Mouse (Mus musculus): ENCODE measurements around the gene Tsc2. TPM values are rescaled to one million over a fixed set of nuclear protein-coding genes. Genes with fewer than 3 reads are reported as not detected.
A peak's percentile ranks its signal among the peaks of the same experiment; 100 is the strongest.
"Not testable (repeated sequence)": the region's sequence is repeated elsewhere in the genome, so short reads cannot be mapped to it uniquely, and the experiment has no call there.

The Tsc2 gene
- polyA plus RNA-seq (2015; fragmentation: Nextera tagmentation; extraction: Ambion mirVana), result 73.1 and 74.1 TPM in 2 replicates

DNA sequence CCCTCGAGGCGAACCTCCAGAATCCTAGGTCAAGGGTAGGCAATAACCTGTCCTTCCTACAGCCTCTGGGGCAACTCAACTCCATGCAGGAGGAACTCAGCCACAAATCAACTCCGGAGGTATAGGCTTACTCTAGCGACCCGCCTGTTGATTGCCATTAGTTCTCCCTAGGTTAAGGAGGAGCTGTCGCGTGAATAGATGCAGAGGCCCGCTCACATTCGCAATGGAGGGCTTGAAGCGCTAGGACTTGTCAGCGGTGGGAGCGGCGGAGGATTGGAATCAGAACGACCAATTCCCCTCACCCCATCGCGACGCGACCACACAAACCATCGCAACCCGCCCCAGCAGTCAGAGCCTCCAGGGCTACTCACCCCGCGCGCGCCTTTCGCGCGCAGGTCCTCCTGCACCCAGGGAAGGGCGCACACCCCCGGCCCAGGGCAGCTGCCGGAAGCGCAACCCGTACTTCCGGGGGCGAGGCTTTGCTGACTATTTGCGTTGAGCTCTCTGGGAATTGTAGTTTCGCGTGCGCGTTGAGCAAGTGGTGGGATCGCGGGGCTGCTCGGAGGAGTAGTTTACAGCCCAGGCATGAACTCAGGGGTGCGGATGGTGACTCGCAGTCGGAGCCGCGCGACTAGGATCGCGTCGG, at the start of gene Tsc2, which contains the start of gene Nthl1:
Gene Tsc2 (minus strand): TSS at position 464 of the 646 bp plus-strand sequence.
Gene Nthl1 (plus strand): TSS at position 514 of the 646 bp plus-strand sequence.
- ATAC-seq, result peak; percentile 92
- H3K27me3 ChIP-seq, result no peaks in the 10 kb centered on the region
- peaks cover 17% of the 10 kb centered on the region for H3K4me1 ChIP-seq (replicated peaks)
- H3K9me3 ChIP-seq, result no peaks in the 10 kb centered on the region
- H3K27ac ChIP-seq, result peak within 1 kb of the TSS; percentile 71
- H3K4me3 ChIP-seq (replicated peaks), result peak within 1 kb of the TSS; percentile 71
- peak within 1 kb of the TSS; percentile 77 for H3K9ac ChIP-seq (replicated peaks)
- WGBS, result 2% methylated on average over 51 of the region's 51 CpGs
- peak within 1 kb of the TSS; percentile 88 for H3K4me2 ChIP-seq (replicated peaks)
- peaks cover 38% of the 10 kb centered on the region for H3K36me3 ChIP-seq

DNA sequence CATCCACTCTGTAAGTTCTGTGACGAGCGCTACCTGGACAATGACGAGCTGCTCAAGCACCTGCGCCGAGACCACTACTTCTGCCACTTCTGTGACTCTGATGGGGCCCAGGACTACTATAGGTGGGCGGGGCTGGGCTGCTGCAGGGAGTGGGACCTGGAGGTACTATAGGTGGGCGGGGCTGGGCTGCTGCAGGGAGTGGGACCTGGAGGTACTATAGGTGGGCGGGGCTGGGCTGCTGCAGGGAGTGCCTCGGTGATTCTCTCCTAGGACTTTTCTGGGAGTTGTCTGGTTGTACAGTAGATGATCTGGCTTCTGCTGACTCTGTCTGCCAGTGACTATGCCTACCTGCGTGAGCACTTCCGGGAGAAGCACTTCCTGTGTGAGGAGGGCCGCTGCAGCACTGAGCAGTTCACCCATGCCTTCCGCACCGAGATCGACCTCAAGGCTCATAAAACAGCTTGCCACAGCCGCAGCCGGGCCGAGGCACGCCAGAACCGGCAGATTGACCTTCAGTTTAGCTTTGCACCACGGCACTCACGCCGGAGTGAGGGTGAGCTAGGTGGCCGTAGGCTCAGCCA, 45.2 kb upstream of the Tsc2 start:
- no peaks in the 10 kb centered on the region; the same call in 1 of the 2 replicates for H3K4me1 ChIP-seq (replicated peaks)
- H3K9ac ChIP-seq (replicated peaks), result no peak overlapping the region
- peaks cover 60% of the 10 kb centered on the region for H3K36me3 ChIP-seq
- H3K27me3 ChIP-seq, result no peaks in the 10 kb centered on the region
- H3K27ac ChIP-seq, result no peak overlapping the region
- no peak overlapping the region for H3K4me3 ChIP-seq (replicated peaks)
- WGBS, result 95% methylated on average over 24 of the region's 24 CpGs
- no peak for ATAC-seq
- H3K4me2 ChIP-seq (replicated peaks), result no peak overlapping the region
- H3K9me3 ChIP-seq, result no peaks in the 10 kb centered on the region

DNA sequence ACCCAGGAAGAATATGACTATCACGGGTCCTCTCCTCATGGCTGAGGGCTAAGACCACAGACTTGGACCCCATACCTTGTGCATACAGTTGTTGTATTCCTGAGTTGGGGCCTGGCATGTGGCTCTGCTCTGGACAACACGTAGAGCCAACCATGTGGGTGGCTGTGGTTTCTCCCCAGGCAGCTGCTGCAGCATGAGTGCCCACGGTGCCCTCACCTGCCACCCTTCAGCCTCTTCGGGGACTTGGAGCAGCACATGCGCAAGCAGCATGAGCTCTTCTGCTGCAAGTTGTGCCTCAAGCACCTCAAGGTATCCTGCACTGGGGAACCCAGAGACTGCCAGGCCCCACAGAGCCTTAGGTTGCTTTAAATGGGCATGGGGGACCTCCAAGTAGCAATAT, 44.4 kb upstream of the Tsc2 start:
- H3K4me1 ChIP-seq (replicated peaks), result peaks cover 6% of the 10 kb centered on the region
- H3K36me3 ChIP-seq, result peaks cover 53% of the 10 kb centered on the region

GRCm38 (mm10) chr17:24676187-24676586, 43.8 kb upstream of the Tsc2 start:
- Histone ChIP-seq H3K9ac (replicated peaks) (no peak overlapping the region), H3K36me3 (peaks cover 48% of the 10 kb centered on the region), H3K4me1 (replicated peaks) (peaks cover 12% of the 10 kb centered on the region), H3K27me3 (no peaks in the 10 kb centered on the region), H3K9me3 (no peaks in the 10 kb centered on the region), H3K4me2 (replicated peaks) (no peak overlapping the region), H3K27ac (no peak overlapping the region), H3K4me3 (replicated peaks) (no peak overlapping the region)
- WGBS, result 55% methylated on average over 2 of the region's 2 CpGs
- no peak for ATAC-seq

More for the DNA sequence above, 44.4 kb upstream of the Tsc2 start:
- H3K4me2 ChIP-seq (replicated peaks), result no peak overlapping the region
- no peak overlapping the region for H3K4me3 ChIP-seq (replicated peaks)
- H3K9me3 ChIP-seq, result no peaks in the 10 kb centered on the region
- H3K9ac ChIP-seq (replicated peaks), result no peak overlapping the region
- H3K27me3 ChIP-seq, result no peaks in the 10 kb centered on the region
- ATAC-seq, result no peak
- WGBS, result 96% methylated on average over 5 of the region's 5 CpGs
- H3K27ac ChIP-seq, result no peak overlapping the region

GRCm38 (mm10) chr17:24674277-24674676, 41.8 kb upstream of the Tsc2 start:
- H3K9me3 ChIP-seq, result no peaks in the 10 kb centered on the region
- peaks cover 24% of the 10 kb centered on the region for H3K4me1 ChIP-seq (replicated peaks)
- H3K4me3 ChIP-seq (replicated peaks), result no peak overlapping the region
- no peak for ATAC-seq
- no peak overlapping the region for H3K9ac ChIP-seq (replicated peaks)
- H3K36me3 ChIP-seq, result peaks cover 29% of the 10 kb centered on the region
- H3K27ac ChIP-seq, result no peak overlapping the region
- H3K27me3 ChIP-seq, result no peaks in the 10 kb centered on the region
- WGBS, result 90% methylated on average over 7 of the region's 7 CpGs
- H3K4me2 ChIP-seq (replicated peaks), result no peak overlapping the region

- no peak overlapping the region for H3K4me3 ChIP-seq (replicated peaks)
- H3K4me1 ChIP-seq (replicated peaks), result peaks cover 32% of the 10 kb centered on the region
- H3K9me3 ChIP-seq, result no peaks in the 10 kb centered on the region
- H3K4me2 ChIP-seq (replicated peaks), result no peak overlapping the region
- no peak for ATAC-seq
- WGBS, result 46% methylated on average over 5 of the region's 5 CpGs
- 0 out of 2 replicates have a peak overlapping the region, but pooled peaks have one; percentile 98 for H3K9ac ChIP-seq (replicated peaks)
- no peak overlapping the region for H3K27ac ChIP-seq
- peaks cover 8% of the 10 kb centered on the region for H3K36me3 ChIP-seq
- no peaks in the 10 kb centered on the region for H3K27me3 ChIP-seq
These were observed 39.7 kb upstream of the Tsc2 start for GRCm38 (mm10) chr17:24672141-24672540.

DNA sequence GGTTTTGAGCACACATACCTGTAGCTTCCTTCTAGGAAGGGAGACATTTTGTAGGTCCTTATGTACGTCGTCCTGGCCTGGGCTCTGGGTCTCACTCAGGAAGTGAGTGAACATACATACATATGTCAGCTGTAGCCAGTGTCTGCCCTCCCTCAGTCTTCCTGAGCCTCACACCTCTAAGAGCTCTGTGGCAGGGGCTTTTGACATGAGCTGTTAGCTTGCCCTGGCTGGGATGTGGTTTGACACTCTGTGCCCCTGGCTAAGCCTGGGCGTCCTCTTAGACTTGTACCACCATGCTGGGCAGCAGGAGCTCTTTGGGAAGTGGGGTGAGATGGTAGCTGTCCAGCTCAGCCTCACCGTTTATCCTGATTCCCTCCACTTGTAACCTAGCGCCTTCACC, 38.9 kb upstream of the Tsc2 start:
- Histone ChIP-seq H3K27ac (no peak overlapping the region), H3K9me3 (no peaks in the 10 kb centered on the region), H3K27me3 (no peaks in the 10 kb centered on the region), H3K9ac (replicated peaks) (peak overlapping the region; percentile 98), H3K36me3 (no peaks in the 10 kb centered on the region), H3K4me1 (replicated peaks) (peaks cover 32% of the 10 kb centered on the region), H3K4me3 (replicated peaks) (no peak overlapping the region), H3K4me2 (replicated peaks) (peak overlapping the region; percentile 82)
- WGBS, result 79% methylated on average over 5 of the region's 5 CpGs
- no peak for ATAC-seq

GRCm38 (mm10) chr17:24670246-24670844, 37.9 kb upstream of the Tsc2 start:
- H3K9me3 ChIP-seq, result no peaks in the 10 kb centered on the region
- peak overlapping the region; percentile 98 for H3K9ac ChIP-seq (replicated peaks)
- no peak for ATAC-seq
- no peaks in the 10 kb centered on the region for H3K27me3 ChIP-seq
- peaks cover 32% of the 10 kb centered on the region for H3K4me1 ChIP-seq (replicated peaks)
- H3K4me3 ChIP-seq (replicated peaks), result peak overlapping the region; percentile 96
- WGBS, result 17% methylated on average over 8 of the region's 8 CpGs
- H3K36me3 ChIP-seq, result no peaks in the 10 kb centered on the region
- H3K4me2 ChIP-seq (replicated peaks), result peak overlapping the region; percentile 82
- H3K27ac ChIP-seq, result peak overlapping the region; percentile 84

GRCm38 (mm10) chr17:24669545-24670245, 37.3 kb upstream of the Tsc2 start, which contains the start of gene Zfp598:
Gene Zfp598, plus strand, starts transcription at chr17:24669687.
- Histone ChIP-seq H3K9me3 (no peaks in the 10 kb centered on the region), H3K4me1 (replicated peaks) (peaks cover 32% of the 10 kb centered on the region), H3K9ac (replicated peaks) (peak within 1 kb of the TSS; percentile 98), H3K27ac (peak within 1 kb of the TSS; percentile 84), H3K4me2 (replicated peaks) (peak within 1 kb of the TSS; percentile 82), H3K36me3 (no peaks in the 10 kb centered on the region), H3K27me3 (no peaks in the 10 kb centered on the region), H3K4me3 (replicated peaks) (peak within 1 kb of the TSS; percentile 96)
- peak; percentile 99 for ATAC-seq
- under 1% methylated on average over 66 of the region's 80 CpGs for WGBS

GRCm38 (mm10) chr17:24669214-24669544, 36.7 kb upstream of the Tsc2 start:
- peak overlapping the region; percentile 82 for H3K4me2 ChIP-seq (replicated peaks)
- peaks cover 32% of the 10 kb centered on the region for H3K4me1 ChIP-seq (replicated peaks)
- not testable (repeated sequence) for H3K27me3 ChIP-seq, H3K9me3 ChIP-seq, H3K36me3 ChIP-seq
- peak overlapping the region; percentile 98 for H3K9ac ChIP-seq (replicated peaks)
- peak; percentile 49 for ATAC-seq
- peak overlapping the region; percentile 84 for H3K27ac ChIP-seq
- 12% methylated on average over 15 of the region's 15 CpGs for WGBS
- H3K4me3 ChIP-seq (replicated peaks), result peak overlapping the region; percentile 96

DNA sequence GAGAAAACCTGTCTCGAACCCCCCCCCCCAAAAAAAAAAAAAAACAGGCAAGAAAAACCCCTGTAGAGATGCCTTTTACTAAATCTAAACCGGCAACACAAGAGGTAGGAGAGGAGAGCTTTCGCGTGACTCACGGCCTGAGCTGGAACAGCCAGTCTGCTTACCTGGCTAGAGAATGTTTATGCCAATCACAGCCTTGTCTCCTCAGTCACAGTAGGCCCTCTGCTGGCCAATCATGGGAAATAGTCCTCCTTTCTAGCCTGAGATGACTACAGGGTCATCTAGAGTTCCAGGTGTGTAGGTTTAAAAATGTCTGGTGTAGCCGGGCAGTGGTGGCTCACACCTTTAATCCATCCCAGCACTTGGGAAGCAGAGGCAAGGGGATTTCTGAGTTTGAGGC, 35.0 kb upstream of the Tsc2 start:
- H3K4me3 ChIP-seq (replicated peaks), result no peak overlapping the region
- H3K9ac ChIP-seq (replicated peaks), result no peak overlapping the region
- H3K9me3 ChIP-seq, result no peaks in the 10 kb centered on the region
- ATAC-seq, result no peak
- H3K36me3 ChIP-seq, result no peaks in the 10 kb centered on the region
- H3K27me3 ChIP-seq, result no peaks in the 10 kb centered on the region; the same call in 1 of the 2 replicates
- WGBS, result 31% methylated on average over 6 of the region's 6 CpGs
- H3K27ac ChIP-seq, result no peak overlapping the region
- no peak overlapping the region for H3K4me2 ChIP-seq (replicated peaks)
- H3K4me1 ChIP-seq (replicated peaks), result peaks cover 32% of the 10 kb centered on the region

GRCm38 (mm10) chr17:24667011-24667410, 34.6 kb upstream of the Tsc2 start:
- H3K9me3 ChIP-seq; H3K27me3 ChIP-seq; H3K4me2 ChIP-seq (replicated peaks); H3K36me3 ChIP-seq; H3K9ac ChIP-seq (replicated peaks); H3K4me3 ChIP-seq (replicated peaks); H3K27ac ChIP-seq; ATAC-seq: not testable (repeated sequence)
- 74% methylated on average over 7 of the region's 7 CpGs for WGBS
- H3K4me1 ChIP-seq (replicated peaks), result peaks cover 28% of the 10 kb centered on the region
